Mouse (Mus musculus): ENCODE results near the gene Plxnd1. TPM values are rescaled to one million over a fixed set of nuclear protein-coding genes. Genes with fewer than 3 reads are reported as not detected.

The Plxnd1 gene
- polyA plus RNA-seq (2017; shearing (Covaris generic)) = 1 to 10 TPM in 1 of 2 experiments, under 1 TPM in 1; 0.94 to 4.7 TPM

DNA sequence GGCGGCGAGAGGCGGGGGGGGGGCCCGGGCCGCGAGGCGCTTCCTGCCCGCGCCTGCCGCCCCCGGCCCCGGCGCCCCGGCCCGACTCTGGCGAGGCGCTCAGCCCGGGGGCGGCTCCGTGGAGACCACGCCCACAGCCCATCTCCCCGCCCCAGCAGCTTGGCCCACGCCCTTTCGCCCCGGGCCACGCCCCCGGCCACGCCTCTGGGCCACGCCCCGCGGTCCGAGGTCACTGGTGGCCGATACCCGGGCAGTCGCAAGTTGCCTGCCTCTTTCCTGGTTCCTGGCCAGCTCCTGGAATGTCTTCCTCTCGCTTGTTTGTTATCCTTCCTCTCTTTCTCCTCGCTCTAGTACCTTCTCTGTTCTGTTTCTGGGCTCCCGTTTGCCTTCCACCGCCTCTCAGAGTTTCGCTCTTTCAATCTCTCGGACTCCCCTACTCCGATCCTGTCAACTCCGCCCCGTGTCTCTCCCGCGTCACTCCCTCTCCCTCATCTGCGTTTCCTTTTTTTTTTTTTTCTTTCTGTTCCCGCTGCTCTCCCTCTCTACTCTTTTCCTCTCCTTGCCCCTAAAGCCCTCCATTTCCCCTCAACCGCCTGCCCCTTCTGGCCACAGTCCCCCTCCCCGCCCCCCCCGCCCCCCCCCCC lies at the start of gene Plxnd1:
Plxnd1 (minus strand) TSS at position 129 of the 644 bp plus-strand sequence.

DNA sequence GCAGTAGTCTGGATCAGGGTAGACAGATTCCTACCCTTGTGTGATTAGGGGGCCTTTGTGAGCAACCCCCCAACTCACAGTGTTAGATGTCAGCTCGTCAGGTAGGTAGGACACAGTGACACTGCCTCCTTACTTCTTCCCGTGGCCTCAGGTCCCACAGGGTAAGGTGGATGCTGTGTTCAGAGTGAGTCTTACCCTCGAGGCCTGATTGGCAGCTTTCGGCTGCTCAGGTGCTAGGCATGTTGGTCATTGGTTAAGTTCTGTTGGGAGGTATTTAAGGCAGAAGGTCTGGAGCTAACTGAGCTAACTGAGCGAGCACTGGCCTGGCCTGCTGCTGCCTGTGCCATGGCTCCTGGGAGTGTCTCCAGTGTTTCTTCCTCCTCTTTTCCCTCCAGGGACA lies 50.2 kb downstream of the Plxnd1 start, which contains the start of gene H1foo:
H1foo (plus strand) TSS at position 301 of the 400 bp plus-strand sequence.

DNA sequence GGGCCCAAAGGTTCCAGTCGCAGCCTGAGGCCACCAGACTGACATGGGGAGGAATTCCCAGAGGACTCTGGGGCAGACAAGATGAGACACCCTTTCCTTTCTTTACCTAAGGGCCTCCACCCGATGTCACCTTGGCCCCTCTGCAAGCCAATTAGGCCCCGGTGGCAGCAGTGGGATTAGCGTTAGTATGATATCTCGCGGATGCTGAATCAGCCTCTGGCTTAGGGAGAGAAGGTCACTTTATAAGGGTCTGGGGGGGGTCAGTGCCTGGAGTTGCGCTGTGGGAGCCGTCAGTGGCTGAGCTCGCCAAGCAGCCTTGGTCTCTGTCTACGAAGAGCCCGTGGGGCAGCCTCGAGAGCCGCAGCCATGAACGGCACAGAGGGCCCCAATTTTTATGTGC lies 63.2 kb downstream of the Plxnd1 start, which contains the start of gene Rho:
Rho (plus strand) TSS at position 110 of the 400 bp plus-strand sequence.

Other genes starting within 250 kb of the Plxnd1 start
- not detected for gene Tmem40, start 232.6 kb downstream of the Plxnd1 start, polyA plus RNA-seq (2017; shearing (Covaris generic))
- 1 to 10 TPM; 6.3 to 9.1 TPM for gene Cand2, start 220.5 kb downstream of the Plxnd1 start, polyA plus RNA-seq (2017; shearing (Covaris generic))
- gene Rpl32, start 186.3 kb downstream of the Plxnd1 start, polyA plus RNA-seq (2017; shearing (Covaris generic)) = 1,000 to 10,000 TPM; 2,497 to 2,767 TPM
- 1 to 10 TPM in 1 of 2 experiments, under 1 TPM in 1; 0.36 to 1.1 TPM for gene Efcab12, start 156.6 kb downstream of the Plxnd1 start, polyA plus RNA-seq (2017; shearing (Covaris generic))
- gene Mbd4, start 141.6 kb downstream of the Plxnd1 start, polyA plus RNA-seq (2017; shearing (Covaris generic)) = 10 to 100 TPM; 10.3 to 17.8 TPM
- 1 to 10 TPM; 3.7 to 5.5 TPM for gene Ift122, start 141.5 kb downstream of the Plxnd1 start, polyA plus RNA-seq (2017; shearing (Covaris generic))
- 1 to 10 TPM in 1 of 2 experiments, not detected in 1; 2.1 TPM for gene Rho, start 63.3 kb downstream of the Plxnd1 start, polyA plus RNA-seq (2017; shearing (Covaris generic))
- gene H1foo, start 50.1 kb downstream of the Plxnd1 start, polyA plus RNA-seq (2017; shearing (Covaris generic)) = 1 to 10 TPM in 1 of 2 experiments, under 1 TPM in 1; 0.40 to 1.8 TPM
- gene Tmcc1, start 198.5 kb upstream of the Plxnd1 start, polyA plus RNA-seq (2017; shearing (Covaris generic)) = 10 to 100 TPM; 15.8 to 17.5 TPM
- gene Washc2, start 213.0 kb upstream of the Plxnd1 start, polyA plus RNA-seq (2017; shearing (Covaris generic)) = 10 to 100 TPM; 67.0 to 73.9 TPM

All from inflammation-experienced regulatory T-cells (primary cell).